Mouse (Mus musculus): ENCODE results near the gene Dpp9.
A peak's percentile ranks its signal among the peaks of the same experiment; 100 is the strongest.

Gene Dpp9

GRCm38 (mm10) chr17:56229943-56230342 lies 11.2 kb upstream of the Dpp9 start:
- no peak for DNase-seq (ENCODE audit: low spot score)

DNA sequence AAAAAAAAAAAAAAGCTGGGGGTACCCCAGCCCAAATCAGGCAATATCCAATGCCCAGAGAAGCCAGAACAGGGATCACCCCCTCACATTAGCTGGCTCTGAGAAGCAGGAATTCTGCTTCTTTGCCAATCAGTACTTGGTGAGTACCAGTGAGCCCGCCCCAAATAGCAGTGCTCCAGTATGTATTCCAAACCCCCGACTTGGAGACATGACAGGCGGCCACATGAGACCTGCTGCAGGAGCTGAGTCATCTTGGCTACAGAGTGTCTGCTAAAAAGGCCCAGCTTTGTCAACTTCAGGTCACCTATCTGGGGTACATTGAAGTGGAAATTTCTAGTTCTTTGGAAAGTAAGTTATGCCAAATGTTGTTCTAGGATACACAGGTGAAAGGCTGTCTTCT lies 7.9 kb upstream of the Dpp9 start:
- no peak for DNase-seq (ENCODE audit: low spot score)

DNA sequence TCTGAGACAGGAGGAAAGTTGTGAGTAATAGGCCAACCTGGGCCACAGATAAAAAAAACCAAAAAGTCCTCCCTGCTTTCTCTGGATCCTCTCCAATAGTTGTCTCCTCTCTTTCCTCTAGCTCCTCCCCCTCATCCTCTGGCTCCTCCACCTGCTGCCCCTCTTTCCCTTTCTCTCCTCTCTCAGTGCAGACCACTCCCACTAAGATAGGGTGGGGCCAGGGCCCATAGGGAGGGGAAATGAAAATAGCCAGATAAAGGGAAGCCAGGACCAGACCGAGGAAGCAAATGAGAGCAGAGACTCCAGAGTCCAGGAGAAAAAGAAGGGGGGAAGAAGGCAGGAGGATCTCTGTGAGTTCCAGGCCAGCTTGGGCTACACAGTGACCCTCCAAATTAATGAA lies 6.2 kb upstream of the Dpp9 start:
- DNase-seq (ENCODE audit: low spot score) = no peak

DNA sequence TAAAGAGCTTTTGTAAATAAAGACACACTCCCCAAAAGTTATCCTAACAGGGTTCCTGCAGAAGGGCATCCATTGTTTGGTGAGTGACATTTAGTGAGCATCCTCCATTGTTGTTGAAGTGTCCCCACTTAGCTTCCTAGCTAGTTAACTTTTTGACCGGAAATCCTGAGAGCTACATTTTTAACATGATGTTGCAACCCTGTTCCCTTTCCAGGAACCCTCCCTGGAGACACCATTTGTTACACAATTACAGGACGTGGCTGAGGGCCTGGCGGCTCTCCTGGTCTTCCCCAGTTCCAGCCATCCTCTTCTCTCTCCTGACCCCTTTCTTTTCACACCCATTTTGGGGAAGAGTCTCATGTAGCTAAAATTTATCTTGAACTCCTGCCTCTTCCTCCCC lies 1.1 kb upstream of the Dpp9 start:
- DNase-seq (ENCODE audit: low spot score) = no peak

DNA sequence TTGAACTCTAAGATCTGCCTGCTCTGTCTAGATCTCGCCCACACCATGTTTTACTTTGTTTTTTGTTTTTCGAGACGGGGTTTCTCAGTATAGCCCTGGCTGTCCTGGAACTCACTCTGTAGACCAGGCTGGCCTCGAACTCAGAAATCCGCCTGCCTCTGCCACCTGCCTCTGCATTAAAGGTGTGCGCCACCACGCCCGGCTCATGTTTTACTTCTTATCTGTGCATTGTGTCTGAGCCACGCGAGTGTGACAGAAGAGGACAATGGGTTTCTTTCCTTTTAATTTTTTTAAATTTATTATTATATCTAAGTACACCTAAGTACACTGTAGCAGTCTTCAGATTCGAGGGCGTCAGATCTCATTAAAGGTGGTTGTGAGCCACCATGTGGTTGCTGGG lies 546 bp upstream of the Dpp9 start:
- no peak for DNase-seq (ENCODE audit: low spot score)

- DNase-seq (ENCODE audit: low spot score) = no peak
Measured at GRCm38 (mm10) chr17:56217670-56218069, 1.0 kb downstream of the Dpp9 start.

- no peak for DNase-seq (ENCODE audit: low spot score)
Measured at GRCm38 (mm10) chr17:56214229-56214628, 4.5 kb downstream of the Dpp9 start.

DNA sequence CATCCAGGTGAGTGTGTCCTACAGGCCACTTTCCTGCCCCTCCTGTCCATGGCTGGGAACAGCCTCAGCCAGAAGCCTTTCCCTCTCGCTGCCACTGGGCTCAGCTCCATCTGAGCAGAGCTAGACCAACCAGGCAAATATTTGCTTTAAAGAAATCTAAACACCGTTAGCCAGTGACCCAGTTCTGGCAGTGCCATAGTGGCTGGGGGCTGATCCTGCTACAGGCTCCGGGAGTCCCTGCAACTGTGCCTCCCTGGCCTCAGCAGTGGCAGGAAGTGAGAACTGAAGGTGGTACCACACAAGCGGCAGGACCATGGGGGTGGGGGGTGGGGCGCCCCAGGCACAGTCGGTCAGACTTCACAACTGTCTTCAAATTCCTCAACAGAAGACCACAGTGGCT lies 6.0 kb downstream of the Dpp9 start:
- no peak for DNase-seq (ENCODE audit: low spot score)

GRCm38 (mm10) chr17:56211090-56211489 lies 7.6 kb downstream of the Dpp9 start:
- no peak for DNase-seq (ENCODE audit: low spot score)

GRCm38 (mm10) chr17:56208821-56209220 lies 9.9 kb downstream of the Dpp9 start:
- no peak for DNase-seq (ENCODE audit: low spot score)

DNA sequence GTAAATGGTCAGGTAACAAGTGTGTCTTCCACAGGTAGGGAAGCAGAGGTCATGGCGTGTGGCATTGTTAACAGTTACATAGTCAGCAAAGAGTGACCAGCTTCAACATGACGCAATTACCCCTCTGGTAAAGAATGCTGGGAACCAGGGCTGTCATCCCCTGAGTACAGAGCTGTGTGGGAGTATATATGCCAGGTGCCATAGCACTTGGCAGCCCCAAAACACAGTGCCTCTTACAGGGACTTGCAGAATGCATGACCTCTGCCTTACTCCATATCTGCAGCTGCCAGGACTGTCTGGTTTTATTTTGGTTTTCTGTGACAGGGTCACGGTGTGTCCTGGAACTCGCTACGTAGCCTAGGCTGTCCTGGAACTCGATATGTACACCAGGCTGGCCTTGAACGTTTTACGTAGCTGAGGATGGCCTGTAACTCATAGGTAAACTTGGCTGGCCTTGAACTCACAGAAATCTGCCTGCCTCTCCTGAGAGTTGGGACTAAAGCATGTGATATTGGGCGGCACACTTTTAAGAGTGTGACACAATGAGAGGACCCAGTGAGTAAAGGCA lies 10.7 kb downstream of the Dpp9 start:
- no peak for DNase-seq (ENCODE audit: low spot score)

DNA sequence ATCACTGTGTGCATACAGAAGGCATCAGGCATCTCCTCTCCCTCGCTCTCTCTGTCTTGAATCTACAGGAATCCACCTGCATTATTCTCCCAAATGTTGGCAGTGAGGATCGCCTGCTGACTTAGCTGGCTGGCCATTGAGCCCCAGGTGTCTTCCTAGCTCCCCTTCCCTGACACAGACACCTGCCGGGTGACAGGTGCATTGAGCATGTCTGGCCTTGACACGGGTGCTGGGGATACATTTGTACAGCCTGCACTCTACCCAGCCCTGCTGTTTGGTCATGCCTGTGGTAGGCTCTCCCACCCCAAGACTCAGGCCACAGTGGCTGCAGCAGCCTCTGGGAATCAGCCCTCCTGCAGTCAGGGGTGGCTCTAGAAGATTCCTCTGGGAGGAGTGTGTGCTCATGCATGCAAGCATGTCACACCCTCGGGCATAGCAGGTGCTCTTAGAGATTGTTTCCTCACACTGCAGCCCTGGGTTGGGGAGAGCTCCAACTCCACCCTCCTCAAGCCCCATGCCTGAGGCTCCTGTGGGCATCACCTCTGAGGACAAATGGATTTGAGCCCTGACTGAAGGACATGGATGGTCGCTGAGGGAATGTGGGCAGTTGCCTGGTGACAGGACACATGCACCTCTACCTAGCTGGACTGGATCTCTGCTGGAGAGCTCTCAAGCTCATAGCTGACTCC lies 11.6 kb downstream of the Dpp9 start:
- no peak for DNase-seq (ENCODE audit: low spot score)

DNA sequence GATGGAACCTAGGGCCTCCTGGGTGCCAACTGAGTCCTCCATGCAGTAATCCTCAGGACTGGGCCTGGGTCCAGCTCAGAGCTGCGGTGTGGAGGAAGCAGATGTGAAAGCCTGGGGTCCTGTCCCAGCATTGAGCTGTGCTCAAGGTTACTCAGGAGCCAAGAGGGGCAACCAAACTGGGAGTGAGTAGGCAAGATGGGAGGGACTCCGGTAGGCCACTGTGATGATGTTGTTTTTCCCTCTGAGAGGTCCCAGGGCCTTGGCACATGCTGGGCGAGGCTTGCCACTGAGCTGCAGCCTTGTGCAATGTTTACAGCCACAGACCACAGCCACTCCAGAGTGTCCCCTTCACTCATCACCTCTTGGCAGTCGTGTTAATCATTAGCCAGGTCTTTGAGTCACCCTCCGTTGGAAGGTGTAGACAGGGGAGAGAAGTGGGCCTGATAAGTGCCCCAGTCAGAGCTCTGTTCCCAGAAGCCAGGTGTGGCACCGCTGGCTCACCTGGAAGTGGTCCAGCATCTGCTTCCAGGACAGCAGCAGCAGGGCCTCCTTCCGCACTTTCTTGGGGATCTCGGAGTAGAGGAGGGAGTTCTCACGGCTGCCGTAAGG lies 12.3 kb downstream of the Dpp9 start:
- DNase-seq (ENCODE audit: low spot score) = no peak

DNA sequence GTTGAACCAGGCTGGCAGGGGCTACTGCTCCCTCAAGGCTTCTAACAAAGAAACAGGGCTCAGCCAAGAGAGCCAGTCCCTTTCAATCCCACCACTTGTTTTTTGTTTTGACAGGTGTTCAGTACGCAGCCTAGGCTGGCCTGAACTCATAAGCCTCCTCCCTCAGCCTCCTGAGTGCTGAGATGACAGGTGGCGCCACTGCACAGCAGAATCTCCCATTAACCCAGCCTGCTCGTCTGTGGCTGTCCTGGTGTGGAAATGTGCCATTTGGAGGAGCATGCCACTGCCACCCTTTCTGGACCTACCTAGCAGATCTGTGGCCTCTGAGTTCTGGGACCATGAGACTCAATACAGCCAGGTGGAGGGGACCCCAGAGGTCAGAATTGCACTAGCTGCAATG lies 15.0 kb downstream of the Dpp9 start:
- no peak for DNase-seq (ENCODE audit: low spot score)

GRCm38 (mm10) chr17:56202476-56202875 lies 16.2 kb downstream of the Dpp9 start:
- DNase-seq (ENCODE audit: low spot score) = no peak

DNA sequence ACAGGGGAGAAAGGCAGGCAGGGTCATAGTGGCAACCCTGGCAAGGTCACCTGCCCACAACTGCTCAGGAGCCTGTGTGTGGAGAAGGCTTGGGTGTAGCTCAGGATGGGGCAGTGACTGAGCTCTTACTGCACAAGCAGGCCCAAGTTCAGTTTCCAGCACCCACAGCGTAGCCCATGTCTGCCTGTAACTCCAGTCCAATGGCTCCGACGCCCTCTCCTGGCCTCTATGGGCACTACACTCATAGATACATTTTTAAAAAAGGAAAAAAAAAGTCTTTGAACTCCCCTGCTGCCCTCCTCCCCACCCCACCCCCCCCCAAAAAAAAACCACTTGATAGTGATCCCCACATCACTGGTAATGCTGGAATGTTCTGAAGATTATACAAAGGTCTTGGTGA lies 17.1 kb downstream of the Dpp9 start:
- no peak for DNase-seq (ENCODE audit: low spot score)

- peak; percentile 30 for DNase-seq (ENCODE audit: low spot score)
Measured at GRCm38 (mm10) chr17:56200586-56200985, 18.1 kb downstream of the Dpp9 start.

GRCm38 (mm10) chr17:56196860-56197259 lies 21.8 kb downstream of the Dpp9 start:
- peak; percentile 35 for DNase-seq (ENCODE audit: low spot score)

- DNase-seq (ENCODE audit: low spot score) = no peak
Measured at GRCm38 (mm10) chr17:56194765-56195164, 23.9 kb downstream of the Dpp9 start.

- no peak for DNase-seq (ENCODE audit: low spot score)
Measured at GRCm38 (mm10) chr17:56194357-56194756, 24.3 kb downstream of the Dpp9 start.

- no peak for DNase-seq (ENCODE audit: low spot score)
Measured at GRCm38 (mm10) chr17:56191266-56191665, 27.4 kb downstream of the Dpp9 start.

DNA sequence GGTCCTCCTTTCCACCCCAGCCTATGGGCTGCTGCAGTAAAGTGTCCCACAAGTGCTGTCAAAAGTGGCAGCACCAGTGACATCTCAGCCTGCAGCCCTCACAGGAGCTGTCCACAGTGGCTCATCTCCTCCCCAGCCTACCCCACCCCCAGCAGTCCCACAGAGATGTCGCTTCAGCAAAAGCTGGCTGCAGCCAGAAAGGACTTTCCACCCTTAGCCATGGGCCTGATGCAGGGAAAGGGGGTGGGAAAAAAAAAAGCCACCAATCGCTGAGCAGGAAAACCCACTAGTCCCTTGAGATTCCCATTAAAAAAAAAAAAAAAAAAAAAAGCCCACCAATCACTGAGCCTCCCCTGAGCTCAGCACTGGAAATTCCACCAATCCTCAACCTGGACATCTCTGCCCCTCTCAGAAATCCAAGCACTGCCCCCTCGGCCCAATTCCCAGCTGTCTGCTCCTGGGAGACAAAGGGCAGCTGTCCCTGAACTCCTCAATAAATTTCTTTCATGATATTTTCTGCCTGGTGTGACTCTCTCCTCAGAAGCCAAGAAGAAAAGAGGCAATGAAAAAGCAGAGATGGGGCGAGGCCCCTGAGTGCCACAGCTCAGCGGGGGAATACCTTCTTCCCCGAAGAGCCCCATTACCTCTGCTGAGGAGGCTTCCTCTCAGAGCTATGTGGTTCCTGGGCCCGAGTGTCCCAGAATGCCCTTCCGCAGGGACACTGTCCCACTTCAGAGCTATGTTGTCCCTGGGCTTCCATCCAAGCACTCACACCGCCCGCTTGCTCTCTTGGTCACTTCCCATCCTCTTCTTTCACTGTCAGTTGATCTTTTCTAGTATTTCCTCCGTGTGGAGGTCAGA lies 33.2 kb downstream of the Dpp9 start:
- peak; percentile 63 for DNase-seq (ENCODE audit: low spot score)

DNA sequence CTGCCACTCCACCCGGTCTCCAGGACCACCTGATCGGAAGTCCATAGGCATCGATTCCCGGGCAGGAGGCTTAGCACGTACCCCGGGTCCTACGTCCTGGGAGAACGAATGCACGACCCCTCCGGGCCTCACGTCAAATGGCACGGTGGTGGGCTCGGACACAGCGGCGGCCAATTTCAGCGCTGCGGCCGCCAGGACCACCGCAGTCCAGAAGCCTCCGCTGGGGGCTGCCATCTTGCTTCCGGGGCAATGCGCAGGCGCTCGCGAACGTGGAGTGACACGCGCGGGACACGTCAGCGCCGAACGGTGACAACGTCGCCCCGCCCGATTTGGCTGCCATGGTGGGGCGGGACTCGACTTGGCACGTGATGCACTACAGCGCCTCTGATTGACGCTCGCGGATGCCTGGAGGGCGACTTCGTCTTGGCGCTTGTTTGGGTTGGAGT lies 35.0 kb downstream of the Dpp9 start, which contains the start of gene Mydgf:
Gene Mydgf, minus strand, starts transcription at position 263 of the 446 bp plus-strand sequence.
- peak; percentile 93 for DNase-seq (ENCODE audit: low spot score)

All from retina, embryonic 14.5 days (tissue).